Mouse (Mus musculus): ENCODE measurements at regions not wholly inside any gene's neighbourhood (a gene's known extent, or its start where the extent isn't known, plus 50 kb on each side); places are given as distances from the start of the nearest gene placed in this dataset.

DNA sequence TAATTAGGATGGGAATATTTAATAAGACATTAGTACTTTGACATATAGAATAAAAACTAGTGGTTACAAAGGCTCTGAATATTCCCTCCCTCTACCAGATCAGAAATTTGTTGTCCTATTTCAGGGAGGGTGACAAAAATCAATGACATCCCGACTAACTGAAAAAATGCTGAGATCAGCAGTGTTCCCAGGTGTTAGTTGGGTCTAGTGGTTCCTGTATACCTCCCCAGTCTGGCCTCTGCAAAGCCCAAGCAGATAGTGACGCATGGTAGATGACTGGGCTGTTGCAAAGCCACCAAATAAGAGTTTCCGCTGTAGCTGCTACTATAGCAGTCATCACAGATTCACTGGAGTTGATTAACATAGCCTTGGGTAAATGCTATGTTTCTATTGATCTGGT lies 59.9 kb upstream of the Gm4791 start:
- WGBS: 89% methylated on average over 3 of the region's 3 CpGs
- Histone ChIP-seq H3K27ac (no peak overlapping the region), H3K9me3 (replicated peaks) (no peaks in the 10 kb centered on the region), H3K4me3 (no peak overlapping the region), H3K4me1 (no peaks in the 10 kb centered on the region), H3K27me3 (ENCODE audit: low read depth, poor library complexity, severe bottlenecking) (no peaks in the 10 kb centered on the region), H3K36me3 (no peaks in the 10 kb centered on the region)
- no peak for DNase-seq (ENCODE audit: low spot score)

DNA sequence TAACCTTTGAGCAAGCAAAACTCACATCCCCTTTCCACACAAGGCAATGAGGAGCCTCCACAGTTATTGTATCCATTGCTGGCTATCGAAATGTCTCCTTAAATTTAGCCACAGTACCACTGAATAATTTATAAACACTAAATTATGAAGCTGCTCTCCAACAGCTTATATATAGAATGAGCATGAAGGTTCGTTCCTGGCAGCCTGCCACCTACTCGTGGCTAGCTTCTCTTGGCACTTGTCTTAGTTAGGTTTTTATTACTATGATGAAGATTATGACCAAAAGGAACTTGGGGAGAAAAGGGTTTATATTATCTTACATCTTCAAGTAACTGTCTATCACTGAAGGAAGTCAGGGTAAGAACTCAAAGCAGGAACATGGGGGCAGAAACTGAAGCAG lies 72.9 kb upstream of the Gm4791 start:
- WGBS: 90% methylated on average over 3 of the region's 3 CpGs
- Histone ChIP-seq H3K27ac (no peak overlapping the region), H3K9me3 (replicated peaks) (no peaks in the 10 kb centered on the region), H3K4me3 (no peak overlapping the region), H3K36me3 (no peaks in the 10 kb centered on the region), H3K4me1 (no peaks in the 10 kb centered on the region), H3K27me3 (ENCODE audit: low read depth, poor library complexity, severe bottlenecking) (no peaks in the 10 kb centered on the region)
- no peak for DNase-seq (ENCODE audit: low spot score)

DNA sequence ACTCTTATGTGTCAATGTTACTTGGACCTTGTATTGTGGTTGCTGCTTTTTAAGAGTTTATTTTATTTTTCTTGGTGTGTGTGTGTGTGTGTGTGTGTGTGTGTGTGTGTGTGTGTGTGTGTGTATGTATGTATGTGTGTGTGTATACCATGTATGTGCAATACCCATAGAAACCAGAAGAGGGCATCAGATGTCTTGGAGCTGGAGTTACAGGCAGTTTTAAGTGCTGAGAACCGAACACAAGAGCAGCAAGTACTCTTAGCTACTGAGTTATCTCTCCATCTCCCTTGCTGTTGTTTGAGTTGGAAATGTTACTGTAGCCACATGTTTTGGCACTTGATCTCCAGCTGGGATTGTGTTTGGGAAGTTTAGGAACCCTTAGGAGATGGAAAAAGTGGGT lies 78.5 kb upstream of the Gm4791 start:
- H3K4me3 ChIP-seq: no peak overlapping the region
- no peak for DNase-seq (ENCODE audit: low spot score)
- no peak overlapping the region for H3K27ac ChIP-seq
- H3K36me3 ChIP-seq: no peaks in the 10 kb centered on the region
- H3K9me3 ChIP-seq (replicated peaks): no peaks in the 10 kb centered on the region
- no peaks in the 10 kb centered on the region for H3K27me3 ChIP-seq (ENCODE audit: low read depth, poor library complexity, severe bottlenecking)
- H3K4me1 ChIP-seq: no peaks in the 10 kb centered on the region
- 96% methylated on average over 1 of the region's 1 CpGs for WGBS

DNA sequence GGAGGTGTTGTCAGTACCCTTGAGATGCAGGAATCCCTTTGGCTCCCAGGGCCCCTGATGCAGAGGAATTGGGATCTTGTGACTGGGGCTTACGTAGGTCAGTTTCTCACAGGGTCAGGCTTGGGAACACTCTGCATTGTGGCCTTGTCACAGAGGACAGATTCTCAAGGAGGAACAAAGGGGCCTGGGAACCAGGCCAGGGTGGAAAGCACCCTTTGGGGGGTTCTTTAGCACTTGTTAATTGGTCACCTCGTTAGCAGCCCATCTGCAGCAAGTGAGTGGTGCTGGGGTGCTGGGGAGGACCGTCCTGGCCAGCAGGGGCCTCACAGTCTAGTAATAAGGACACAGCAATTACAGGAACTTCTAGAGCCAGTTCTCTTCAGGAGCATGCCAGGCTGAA lies 85.3 kb upstream of the Gm4791 start:
- no peaks in the 10 kb centered on the region for H3K36me3 ChIP-seq
- no peak overlapping the region for H3K27ac ChIP-seq
- H3K27me3 ChIP-seq (ENCODE audit: low read depth, poor library complexity, severe bottlenecking): no peaks in the 10 kb centered on the region
- no peaks in the 10 kb centered on the region for H3K9me3 ChIP-seq (replicated peaks)
- no peak overlapping the region for H3K4me3 ChIP-seq
- WGBS: 38% methylated on average over 3 of the region's 3 CpGs
- H3K4me1 ChIP-seq: peaks cover 17% of the 10 kb centered on the region; the same call in 1 of the 2 replicates
- DNase-seq (ENCODE audit: low spot score): no peak

DNA sequence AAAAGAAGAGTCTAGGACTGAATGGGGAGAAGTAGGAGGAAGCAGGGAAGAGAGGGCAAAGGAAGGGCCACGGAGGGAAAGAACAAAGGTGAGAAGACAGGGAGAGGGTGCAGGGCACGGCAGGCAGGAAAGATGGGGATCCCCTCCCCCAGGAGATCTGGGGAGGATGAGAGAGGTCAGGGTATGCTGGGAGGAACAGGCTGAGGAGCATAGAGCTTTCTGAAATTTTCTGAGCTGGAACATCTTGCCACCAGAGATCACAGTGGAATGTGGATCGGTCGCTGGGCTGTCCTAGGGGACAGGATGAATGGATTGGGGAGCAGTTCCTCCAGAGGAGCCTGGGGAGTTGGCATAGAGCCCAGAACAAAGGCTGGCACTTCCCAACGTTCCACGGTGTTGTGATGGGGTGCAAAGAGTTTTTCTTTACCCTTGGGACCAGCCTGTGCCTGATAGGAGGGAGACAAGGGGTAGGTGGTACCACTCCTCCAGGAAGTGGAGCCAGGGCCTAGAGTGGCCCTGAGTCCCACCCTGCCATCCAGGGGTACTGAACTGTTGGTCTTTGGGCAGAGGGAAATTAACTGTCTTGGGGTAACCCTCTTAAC lies 89.0 kb upstream of the Gm4791 start:
- Histone ChIP-seq H3K9me3 (replicated peaks) (no peaks in the 10 kb centered on the region), H3K36me3 (no peaks in the 10 kb centered on the region), H3K27me3 (ENCODE audit: low read depth, poor library complexity, severe bottlenecking) (no peaks in the 10 kb centered on the region), H3K27ac (no peak overlapping the region), H3K4me3 (no peak overlapping the region), H3K4me1 (peaks cover 17% of the 10 kb centered on the region; the same call in 1 of the 2 replicates)
- no peak for DNase-seq (ENCODE audit: low spot score)
- 66% methylated on average over 6 of the region's 6 CpGs for WGBS

DNA sequence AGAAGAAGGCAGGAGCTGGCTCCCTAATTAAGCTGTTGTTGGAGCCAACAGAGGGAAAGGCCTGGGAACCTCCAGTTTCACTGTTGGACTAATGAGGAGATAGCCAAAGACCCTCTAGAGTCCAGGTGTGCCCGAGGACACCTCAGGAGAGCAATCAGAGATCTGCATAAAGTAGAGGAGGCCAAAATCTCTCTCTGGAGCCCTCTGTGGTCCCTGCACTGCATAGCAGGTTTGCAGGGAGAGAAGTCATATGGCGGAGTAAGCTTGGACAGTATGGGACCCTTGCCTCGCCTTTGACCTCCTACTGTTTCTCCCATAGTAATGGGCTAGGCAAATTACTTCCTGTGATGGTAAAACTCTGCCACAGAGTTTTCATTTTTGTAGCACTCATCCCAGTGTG lies 93.5 kb upstream of the Gm4791 start:
- 88% methylated on average over 3 of the region's 3 CpGs for WGBS
- H3K27ac ChIP-seq: no peak overlapping the region
- H3K9me3 ChIP-seq (replicated peaks): no peaks in the 10 kb centered on the region
- H3K4me1 ChIP-seq: peaks cover 14% of the 10 kb centered on the region
- H3K36me3 ChIP-seq: no peaks in the 10 kb centered on the region
- H3K27me3 ChIP-seq (ENCODE audit: low read depth, poor library complexity, severe bottlenecking): 0 out of 2 replicates have a peak, but pooled peaks cover 6% of the 10 kb centered on the region
- no peak overlapping the region for H3K4me3 ChIP-seq
- DNase-seq (ENCODE audit: low spot score): peak; percentile 24

DNA sequence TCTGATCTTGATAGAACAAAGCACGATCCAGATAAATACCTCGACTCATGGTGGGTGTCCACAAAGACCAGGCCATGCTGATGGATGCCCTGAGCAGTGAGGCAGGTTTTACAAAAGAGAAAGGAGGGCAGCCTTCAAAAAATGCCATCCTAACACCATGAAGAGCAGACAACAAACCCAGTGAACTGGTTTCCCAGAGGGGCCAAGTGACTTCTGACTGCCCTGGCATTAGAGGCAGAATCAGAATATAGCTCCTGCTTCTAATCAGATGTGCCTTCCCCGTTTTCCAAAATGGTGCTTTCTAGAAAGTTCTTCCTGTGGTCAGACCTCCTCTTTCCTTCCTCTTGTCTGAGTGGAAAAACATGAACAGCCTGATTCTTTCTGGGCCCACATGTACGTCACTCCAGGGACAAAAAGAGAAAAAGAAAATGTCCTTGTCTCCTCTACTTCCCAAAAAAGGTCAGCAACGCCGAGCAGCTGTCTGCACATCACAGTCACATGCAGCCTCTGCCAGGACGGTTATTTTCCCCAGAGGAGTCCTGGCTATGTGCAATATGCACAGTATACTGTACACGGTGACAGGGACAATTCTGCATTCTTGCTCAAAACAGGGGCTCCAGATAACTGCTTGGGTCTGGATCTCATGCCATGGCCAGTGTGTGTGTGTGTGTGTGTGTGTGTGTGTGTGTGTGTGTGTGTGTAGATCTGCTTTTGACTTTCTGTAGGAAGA lies 94.9 kb upstream of the Gm4791 start:
- H3K9me3 ChIP-seq (replicated peaks): no peaks in the 10 kb centered on the region
- DNase-seq (ENCODE audit: low spot score): no peak

DNA sequence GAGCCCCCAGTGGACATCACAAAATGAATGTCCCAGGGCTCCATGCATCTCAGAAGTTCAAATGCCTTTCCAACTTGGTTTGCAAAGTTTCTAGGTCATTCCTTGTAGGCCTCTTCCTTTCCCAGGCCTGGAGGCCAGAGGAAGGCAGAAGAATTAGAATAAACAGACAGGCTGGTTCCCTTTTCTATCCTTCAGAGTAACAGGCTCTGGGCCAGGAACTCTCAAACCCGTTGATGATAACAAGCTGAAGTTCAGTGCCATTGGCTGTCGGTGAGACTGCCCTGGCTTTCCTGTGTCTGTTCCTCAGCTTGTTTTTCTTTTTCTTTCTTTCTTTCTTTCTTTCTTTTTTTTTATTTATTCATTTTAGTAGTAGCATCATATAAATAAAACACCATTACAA lies 99.3 kb upstream of the Gm4791 start:
- no peak for DNase-seq (ENCODE audit: low spot score)
- 71% methylated on average over 2 of the region's 2 CpGs for WGBS
- no peaks in the 10 kb centered on the region for H3K36me3 ChIP-seq

More for the DNA sequence above, 94.9 kb upstream of the Gm4791 start:
- Histone ChIP-seq H3K36me3 (no peaks in the 10 kb centered on the region), H3K4me3 (no peak overlapping the region), H3K4me1 (peaks cover 20% of the 10 kb centered on the region), H3K27ac (no peak overlapping the region), H3K27me3 (ENCODE audit: low read depth, poor library complexity, severe bottlenecking) (0 out of 2 replicates have a peak, but pooled peaks cover 6% of the 10 kb centered on the region)
- WGBS: 75% methylated on average over 8 of the region's 8 CpGs

DNA sequence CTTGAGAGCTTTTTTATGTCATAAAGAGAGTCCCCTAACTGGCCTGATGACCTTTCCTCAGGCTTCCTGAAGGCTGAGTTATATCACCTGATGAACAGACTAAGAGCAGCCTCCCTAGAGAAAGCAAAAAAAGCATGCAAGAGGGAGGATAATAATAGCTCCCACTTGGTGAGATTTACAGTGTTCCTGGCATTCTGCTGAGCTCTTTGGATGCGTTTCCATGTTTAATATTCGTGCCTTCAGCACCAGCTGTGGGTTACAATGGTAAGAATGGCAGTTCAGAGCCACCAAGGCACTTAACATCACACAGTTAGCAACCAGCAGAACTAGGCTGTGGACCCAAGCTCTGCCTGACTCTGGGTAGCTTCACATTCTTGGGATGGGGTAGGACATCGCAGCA lies 100.4 kb upstream of the Gm4791 start:
- DNase-seq (ENCODE audit: low spot score): no peak
- no peaks in the 10 kb centered on the region for H3K9me3 ChIP-seq (replicated peaks)
- no peak overlapping the region for H3K4me3 ChIP-seq
- H3K27ac ChIP-seq: no peak overlapping the region
- 94% methylated on average over 3 of the region's 3 CpGs for WGBS
- H3K27me3 ChIP-seq (ENCODE audit: low read depth, poor library complexity, severe bottlenecking): 0 out of 2 replicates have a peak, but pooled peaks cover under 1% of the 10 kb centered on the region
- peaks cover 19% of the 10 kb centered on the region for H3K4me1 ChIP-seq
- H3K36me3 ChIP-seq: no peaks in the 10 kb centered on the region

More for the DNA sequence above, 99.3 kb upstream of the Gm4791 start:
- Histone ChIP-seq H3K27me3 (ENCODE audit: low read depth, poor library complexity, severe bottlenecking) (0 out of 2 replicates have a peak, but pooled peaks cover 6% of the 10 kb centered on the region), H3K27ac (no peak overlapping the region), H3K4me3 (no peak overlapping the region), H3K4me1 (peaks cover 21% of the 10 kb centered on the region), H3K9me3 (replicated peaks) (no peaks in the 10 kb centered on the region)

DNA sequence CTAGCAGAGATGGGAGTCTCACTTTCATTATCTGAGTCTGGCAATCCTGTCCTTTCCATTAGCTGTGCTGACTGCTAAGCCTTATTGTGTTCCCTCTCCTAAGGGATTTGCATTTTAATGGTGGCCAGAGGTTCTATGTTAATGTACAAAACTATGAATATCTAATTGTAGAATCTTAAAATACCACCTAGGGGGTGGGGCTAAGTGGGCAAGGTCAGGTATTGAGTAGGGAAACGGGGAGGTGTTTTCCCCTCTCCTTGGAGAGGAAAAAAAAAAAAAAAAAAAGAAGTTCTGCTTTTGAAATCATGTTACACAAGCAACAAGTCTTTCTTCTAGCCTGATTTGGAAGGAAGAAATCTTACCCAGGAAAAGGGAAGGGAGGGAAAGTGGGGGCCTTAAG lies 106.7 kb upstream of the Gm4791 start:
- H3K27ac ChIP-seq: no peak overlapping the region
- H3K36me3 ChIP-seq: no peaks in the 10 kb centered on the region
- no peaks in the 10 kb centered on the region for H3K9me3 ChIP-seq (replicated peaks)
- no peak for DNase-seq (ENCODE audit: low spot score)
- WGBS: 80% methylated on average over 1 of the region's 1 CpGs
- H3K4me1 ChIP-seq: 0 out of 2 replicates have a peak, but pooled peaks cover 6% of the 10 kb centered on the region
- H3K4me3 ChIP-seq: no peak overlapping the region
- no peaks in the 10 kb centered on the region for H3K27me3 ChIP-seq (ENCODE audit: low read depth, poor library complexity, severe bottlenecking)

DNA sequence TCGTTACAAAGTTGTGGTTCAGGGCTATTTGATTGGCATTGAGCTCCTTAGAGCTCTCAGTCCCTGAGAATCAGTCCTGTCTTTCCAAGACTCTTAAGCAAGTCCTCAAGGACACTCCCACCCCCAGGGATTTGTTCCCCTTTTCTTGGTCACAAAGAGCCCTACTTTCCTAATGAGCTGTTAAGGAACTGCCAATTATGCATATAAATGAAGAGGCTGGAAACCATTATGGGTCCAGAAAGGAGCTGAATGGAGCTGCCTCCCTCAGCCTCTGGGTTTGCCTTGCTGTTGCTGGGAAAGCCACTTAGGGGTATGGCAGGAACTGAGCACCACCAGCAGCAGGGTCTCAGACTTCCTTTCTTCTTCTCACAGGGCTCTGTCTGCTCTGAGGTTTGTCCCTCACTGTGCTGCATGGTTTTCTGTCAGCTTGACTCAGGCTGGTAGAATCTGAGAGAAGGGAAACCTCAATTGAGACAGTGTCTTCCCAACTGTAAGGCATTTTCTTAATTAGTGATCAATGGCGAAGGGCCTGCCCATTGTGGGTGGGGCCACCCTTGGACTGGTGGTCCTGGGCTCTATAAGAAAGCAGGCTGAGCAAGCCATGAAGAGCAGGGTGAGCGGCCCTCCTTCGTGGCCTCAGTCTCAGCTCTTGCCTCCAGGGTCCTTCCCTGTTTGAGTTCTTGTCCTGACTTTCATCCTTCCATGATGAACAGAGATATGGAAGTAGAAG lies 108.4 kb upstream of the Gm4791 start:
- 84% methylated on average over 4 of the region's 4 CpGs for WGBS
- H3K4me3 ChIP-seq: no peak overlapping the region
- H3K27ac ChIP-seq: no peak overlapping the region
- no peak for DNase-seq (ENCODE audit: low spot score)
- no peaks in the 10 kb centered on the region for H3K9me3 ChIP-seq (replicated peaks)
- 0 out of 2 replicates have a peak, but pooled peaks cover 6% of the 10 kb centered on the region for H3K4me1 ChIP-seq
- no peaks in the 10 kb centered on the region for H3K27me3 ChIP-seq (ENCODE audit: low read depth, poor library complexity, severe bottlenecking)
- H3K36me3 ChIP-seq: no peaks in the 10 kb centered on the region

DNA sequence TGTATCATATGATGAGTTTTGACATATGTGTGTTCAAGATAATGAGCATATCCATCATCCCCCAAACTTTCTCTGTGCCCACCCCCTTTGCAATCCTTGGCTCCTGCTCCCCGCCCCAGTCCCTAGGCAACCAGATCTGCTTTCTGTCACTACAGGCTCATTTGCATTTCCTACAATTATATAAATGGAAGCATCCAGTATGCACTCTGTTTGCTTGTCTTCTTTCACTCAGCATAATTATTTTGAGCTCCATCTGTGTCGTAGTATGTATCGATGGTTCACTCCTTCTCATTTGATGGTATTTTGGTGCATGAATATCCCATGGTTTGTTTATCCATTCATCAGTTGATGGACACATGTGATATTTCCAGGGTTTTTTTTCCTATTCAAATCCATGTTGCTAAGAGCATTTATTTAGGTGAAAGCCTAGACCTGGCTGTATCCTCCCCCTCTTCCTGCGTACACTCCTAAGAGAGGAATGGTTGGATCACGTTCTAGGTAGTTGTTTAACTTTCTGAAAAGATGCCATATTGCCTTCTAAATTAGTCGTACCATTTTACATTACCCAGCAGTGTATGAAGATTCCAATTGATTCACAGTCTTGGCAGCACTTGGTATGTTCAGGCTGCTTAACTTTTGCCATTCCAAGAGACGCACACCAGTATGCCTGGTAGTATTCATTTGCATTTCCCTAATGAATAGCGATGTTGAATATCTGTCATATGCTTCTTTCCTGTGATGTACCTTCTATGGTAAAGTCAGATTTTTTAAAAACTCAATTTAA lies 127.1 kb upstream of the Gm4791 start:
- Histone ChIP-seq H3K4me1 (no peaks in the 10 kb centered on the region), H3K4me3 (no peak overlapping the region), H3K9me3 (replicated peaks) (no peaks in the 10 kb centered on the region), H3K27me3 (ENCODE audit: low read depth, poor library complexity, severe bottlenecking) (no peaks in the 10 kb centered on the region), H3K27ac (no peak overlapping the region), H3K36me3 (no peaks in the 10 kb centered on the region)
- DNase-seq (ENCODE audit: low spot score): no peak
- 93% methylated on average over 8 of the region's 8 CpGs for WGBS
